Mouse (Mus musculus): ENCODE data around the gene Ptpn13.

Ptpn13 gene

DNA sequence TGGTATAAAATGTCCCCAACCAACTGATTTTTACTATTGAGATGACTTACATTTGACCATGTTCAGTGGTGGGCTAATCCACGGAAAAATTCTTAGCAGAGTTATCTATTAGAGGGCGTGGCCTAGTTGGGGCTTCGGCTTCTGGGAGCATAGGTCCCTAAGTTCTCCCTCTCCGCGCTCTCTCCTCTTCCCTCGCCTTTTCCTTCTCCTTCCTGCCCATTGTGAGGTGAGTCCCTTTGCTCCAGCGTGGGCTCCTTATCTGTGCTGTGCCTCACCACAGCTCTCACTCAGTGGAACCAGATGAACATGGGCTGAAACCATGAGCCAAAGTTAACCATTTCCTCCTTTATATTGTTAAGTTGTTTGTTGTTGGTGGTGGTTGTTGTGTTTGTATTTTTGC, 17.9 kb downstream of the Ptpn13 start:
- ChIA-PET CTCF (no interaction called here), POLR2A (interaction anchor here in 1 of 4 experiments (0.6 kb wide), 1 partner anchor 134 kb away, joined by 3 read pairs; no protein-coding TSS in a partner anchor)

DNA sequence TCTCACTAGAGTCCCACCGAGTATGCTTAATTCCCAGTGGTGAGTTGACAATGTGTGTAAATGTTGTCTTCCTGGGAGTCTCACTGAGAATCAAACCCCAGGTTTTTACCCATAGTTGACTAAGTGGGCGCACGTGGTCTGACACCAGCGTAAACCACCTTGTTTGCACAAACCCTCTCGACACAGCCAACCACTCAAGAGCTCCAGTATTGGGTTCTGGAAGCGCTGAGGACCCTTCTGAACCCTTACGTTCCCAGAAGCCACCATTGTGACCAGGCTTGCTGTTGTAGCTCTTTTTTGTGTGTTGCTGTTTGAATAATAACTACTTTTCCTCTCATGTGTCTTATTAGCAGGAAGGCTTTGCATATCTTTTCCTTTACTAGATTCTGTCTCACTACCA, 20.4 kb downstream of the Ptpn13 start:
- CTCF ChIA-PET, result interaction anchor here in 2 of 4 experiments (0.5 to 1.0 kb wide), 2 partner anchors 150 to 411 kb away, joined by 4 to 13 read pairs; no protein-coding TSS in a partner anchor

DNA sequence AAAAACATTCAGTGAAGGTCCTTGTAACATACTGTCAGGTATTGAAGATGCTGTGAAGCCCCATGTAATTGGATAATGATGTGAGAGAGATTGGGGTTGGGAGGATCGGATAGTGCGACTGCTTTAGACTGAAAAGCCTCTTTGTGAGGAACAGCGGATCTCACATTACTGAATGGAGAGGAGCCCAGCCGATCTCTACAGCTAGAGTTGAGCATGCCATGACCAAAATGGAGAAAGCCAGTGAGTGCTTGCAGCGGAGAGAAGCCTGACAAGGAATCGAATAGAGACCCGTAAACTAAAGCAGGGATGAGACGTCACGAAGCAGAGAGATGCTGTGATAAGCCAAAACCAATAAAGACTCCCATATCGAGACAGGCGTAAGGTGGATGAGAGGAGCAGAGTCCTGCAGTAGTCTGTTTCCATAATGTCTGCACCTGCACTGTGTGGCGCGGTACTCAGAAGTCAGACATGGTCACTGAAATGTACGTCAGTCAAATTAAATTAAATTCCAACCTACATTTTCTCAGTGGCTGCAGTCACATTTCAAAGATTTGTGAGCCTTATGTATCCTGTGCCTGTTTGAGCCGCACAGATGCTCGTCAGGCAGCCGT, 22.9 kb downstream of the Ptpn13 start:
- CTCF ChIA-PET, result no interaction called here
- POLR2A ChIA-PET, result no interaction called here

More for the DNA sequence above, 20.4 kb downstream of the Ptpn13 start:
- POLR2A ChIA-PET, result no interaction called here

DNA sequence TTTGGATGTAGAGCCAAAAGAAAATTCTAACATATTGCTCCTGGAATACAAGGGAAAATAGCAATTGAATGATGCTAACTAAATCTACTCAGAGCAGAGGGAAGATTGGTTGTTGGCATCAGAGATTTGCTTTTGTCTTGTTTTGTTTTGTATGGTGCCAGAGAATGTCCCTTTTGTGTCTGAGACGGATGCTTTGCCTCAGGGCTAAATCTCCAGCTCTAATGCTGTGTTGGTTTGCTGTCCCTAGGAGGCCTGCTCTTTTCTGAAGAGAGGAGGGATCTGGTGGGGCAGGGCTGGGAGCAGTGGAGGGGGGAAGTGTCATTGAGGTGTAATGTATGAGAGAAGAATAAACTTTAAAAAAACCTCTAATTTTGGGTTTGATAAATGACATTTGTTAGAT, 23.5 kb downstream of the Ptpn13 start:
- ChIA-PET CTCF (no interaction called here), POLR2A (interaction anchor here in 1 of 4 experiments (0.6 kb wide), 1 partner anchor 12 kb away, joined by 5 read pairs; no protein-coding TSS in a partner anchor)

DNA sequence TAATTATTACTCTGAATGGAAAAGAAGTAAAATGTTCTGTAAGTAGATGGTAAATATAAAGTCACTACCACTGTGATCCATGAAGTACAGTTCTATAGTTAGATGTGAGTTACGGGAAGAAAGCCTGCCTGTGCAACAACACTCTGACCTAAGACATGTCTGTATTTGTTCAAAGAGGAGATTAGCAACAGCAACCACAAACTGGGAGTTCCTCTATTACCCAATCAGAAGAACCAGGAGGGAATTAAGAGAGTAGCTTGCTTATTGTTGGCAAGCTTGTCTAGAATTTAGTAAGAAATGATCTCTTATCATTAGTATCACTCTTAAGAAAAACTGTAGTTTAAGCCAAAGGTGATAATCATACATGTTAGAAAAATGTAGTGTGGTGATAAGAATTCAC, 25.7 kb downstream of the Ptpn13 start:
- POLR2A ChIA-PET, result no interaction called here
- CTCF ChIA-PET, result no interaction called here

DNA sequence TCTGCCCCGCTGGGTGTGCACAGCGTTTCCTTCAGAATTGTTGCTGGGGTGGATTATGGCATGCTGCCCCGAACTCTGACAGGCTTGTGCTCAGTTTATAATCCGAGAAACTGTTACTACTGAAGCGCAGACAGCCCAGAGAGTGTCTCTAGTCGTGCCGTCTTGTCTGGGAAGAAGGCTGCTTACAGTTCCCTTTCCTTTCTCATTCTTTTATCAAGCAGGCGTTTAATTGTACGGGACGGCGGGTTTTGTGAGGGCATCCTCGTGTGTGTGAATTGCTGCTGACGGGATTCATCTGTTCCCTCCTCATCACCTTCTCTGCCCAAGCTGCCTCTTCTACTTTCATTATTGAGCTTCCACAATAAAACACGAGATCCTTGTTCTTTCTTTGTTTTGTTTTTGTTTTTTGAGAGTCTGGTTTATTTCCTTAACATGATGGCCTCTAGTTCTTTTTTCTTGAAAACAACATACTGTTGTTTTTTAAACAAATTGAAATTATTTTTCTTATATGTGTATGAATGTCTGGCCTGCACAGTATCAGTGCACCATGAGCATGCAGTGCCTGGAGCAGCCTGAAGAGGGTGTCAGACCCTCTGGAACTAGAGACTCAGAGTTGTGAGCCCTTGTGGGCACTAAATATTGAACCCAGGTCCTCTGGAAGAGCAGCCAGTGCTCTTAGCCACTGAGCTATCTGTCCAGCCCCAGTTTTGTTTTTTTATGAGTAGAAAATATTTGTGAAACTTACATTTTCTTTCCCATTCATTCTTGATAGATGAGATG, 28.6 kb downstream of the Ptpn13 start:
- CTCF ChIA-PET, result interaction anchor here in 1 of 4 experiments (0.9 to 1.3 kb wide), 3 partner anchors 133 to 227 kb away, joined by 3 to 5 read pairs (median 3); no protein-coding TSS in a partner anchor
- POLR2A ChIA-PET, result interaction anchor here in 1 of 4 experiments (1.4 kb wide), 1 partner anchor 26 kb away, joined by 3 read pairs; no protein-coding TSS in a partner anchor

DNA sequence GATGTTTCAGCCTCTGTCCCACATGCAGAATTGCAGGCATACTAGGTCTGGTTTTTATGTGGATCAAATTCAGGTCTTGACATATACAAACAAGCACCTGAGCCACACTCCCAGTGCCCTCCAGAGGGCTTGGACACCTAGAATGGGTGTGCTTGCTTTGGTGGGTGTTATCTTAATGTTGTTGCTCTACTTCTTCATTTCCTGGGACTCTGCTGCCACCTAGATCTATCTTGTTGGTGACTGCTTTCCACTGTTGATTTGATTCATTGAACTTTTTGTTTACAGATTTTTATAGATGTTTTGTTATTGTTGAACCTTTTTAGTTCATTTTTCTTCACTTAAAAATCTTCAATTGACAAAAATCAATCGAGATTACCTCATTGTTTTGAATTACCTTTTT, 31.8 kb downstream of the Ptpn13 start:
- ChIA-PET CTCF (no interaction called here), POLR2A (interaction anchor here in 1 of 4 experiments (0.7 kb wide), 1 partner anchor 124 kb away, joined by 3 read pairs; no protein-coding TSS in a partner anchor)

DNA sequence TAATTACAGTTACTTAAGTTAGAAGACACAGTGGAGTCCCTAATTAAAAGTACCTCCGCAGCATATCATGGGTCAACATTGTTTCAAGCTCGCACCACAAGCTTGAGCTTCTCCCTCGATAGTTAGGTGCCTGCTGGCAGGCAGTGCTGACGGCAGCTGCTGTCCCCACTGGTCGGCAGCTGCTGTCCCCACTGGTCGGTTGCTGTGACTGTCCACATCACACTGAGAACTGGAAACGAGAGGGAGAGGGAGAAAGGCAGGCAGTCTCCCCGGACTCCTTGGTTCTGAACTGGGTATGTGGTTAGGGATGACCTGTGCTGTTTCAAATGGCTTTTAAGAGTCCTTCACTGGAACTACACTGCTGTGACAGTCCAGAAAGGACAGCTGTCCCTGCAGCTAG, 33.4 kb downstream of the Ptpn13 start:
- POLR2A ChIA-PET, result no interaction called here
- CTCF ChIA-PET, result no interaction called here

DNA sequence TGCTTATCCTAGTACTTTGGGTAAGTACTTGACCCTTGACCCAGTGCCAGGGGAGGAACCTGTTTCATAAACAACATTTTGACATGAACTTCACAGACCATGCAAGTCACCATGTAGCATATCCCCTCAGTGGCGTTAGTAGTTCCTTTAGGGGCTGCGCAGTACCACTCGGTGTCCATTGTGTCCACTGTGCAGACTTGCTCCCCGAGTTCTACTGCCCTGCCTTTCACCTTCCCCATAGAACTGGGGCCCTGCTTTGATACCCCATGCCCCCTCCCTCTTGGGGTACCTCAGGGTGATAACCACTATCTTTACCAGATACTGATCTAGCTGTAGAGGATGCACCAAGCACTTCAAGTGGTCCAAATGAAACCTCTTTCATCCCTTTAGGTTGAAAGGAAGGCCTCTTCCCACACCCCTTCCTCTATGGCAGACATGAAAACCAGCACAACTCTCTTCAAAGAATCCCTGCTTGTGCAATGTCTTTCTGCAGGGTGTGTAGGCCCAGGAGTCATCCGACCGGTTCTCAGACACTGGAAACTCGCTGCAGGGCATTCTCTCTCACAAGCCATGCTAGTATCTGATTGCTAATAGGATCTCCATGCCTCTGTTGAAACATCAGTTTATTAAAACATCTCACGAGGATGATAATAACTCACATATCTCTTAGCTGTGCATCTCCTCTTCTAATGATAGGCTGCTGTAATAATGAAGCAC, 34.1 kb downstream of the Ptpn13 start:
- ChIA-PET CTCF (no interaction called here), POLR2A (interaction anchor here in 1 of 4 experiments (1.4 kb wide), 1 partner anchor 13 kb away, joined by 3 read pairs; no protein-coding TSS in a partner anchor)

DNA sequence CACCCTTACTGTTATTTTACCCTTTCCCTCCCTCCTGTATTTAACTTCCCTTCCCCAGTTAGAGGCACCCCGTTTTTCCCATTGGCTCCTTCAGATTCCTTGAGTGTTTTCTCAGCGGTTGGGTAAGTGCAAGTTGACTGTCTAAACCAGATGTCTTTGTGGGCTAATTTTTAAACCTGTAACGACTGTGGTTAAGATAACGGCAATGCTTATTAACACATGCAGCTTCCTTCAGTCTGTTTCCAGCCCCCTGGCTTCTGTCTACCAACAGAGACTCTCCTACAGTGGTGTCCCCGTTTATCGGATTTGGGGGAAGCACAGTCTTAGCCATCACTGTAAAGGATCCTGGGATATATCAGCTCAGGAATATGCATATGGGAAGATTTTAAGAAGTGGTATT, 35.9 kb downstream of the Ptpn13 start:
- ChIA-PET POLR2A (interaction anchor here in 1 of 4 experiments (1.4 kb wide), 1 partner anchor 15 kb away, joined by 3 read pairs; no protein-coding TSS in a partner anchor), CTCF (no interaction called here)

DNA sequence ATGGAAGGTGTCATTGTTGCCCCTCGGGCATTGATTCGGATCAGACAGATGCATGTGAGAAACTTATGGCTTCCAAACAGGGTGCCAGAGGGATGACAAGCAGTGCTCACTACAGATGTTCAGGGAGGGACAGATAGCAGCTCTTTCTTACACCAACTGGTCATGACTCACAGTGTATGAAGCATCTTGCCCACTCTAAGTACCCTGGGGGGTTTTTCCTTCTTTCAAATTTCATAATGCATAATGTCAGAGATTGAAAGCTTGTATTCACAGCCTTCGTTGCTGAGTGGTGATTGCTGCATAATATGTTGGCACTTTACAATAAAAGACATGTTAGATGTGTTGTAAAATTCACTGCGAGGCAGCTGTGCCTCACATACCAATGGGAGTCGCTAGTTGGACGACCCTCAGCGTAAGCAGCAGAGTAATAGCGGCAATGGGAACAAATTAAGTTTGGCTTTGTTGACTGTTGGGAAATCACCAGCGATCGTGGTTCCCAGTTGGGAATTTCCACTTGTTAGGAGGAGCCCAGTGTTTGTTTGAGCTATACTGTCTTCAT, 38.7 kb downstream of the Ptpn13 start:
- CTCF ChIA-PET, result no interaction called here
- POLR2A ChIA-PET, result no interaction called here

DNA sequence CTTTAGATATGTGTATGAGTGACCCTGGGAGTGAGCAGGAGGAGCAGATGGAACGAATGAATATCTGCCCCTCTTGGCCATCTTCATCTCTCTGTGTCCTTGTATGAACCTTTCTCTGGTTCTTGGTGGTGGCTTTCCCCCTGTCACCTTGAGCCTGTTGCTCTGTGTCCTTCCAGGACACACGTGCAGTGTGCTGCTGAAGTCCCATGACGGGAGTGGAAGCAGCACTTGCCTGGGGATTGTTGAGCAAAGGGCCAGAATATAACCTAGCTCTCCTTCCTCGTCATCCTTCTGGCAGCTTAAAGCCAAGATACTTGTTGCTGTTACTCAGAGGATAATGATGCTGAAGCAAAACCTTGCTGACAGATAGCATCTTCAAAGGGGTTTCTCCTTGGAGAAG, 39.3 kb downstream of the Ptpn13 start:
- ChIA-PET CTCF (no interaction called here), POLR2A (no interaction called here)

DNA sequence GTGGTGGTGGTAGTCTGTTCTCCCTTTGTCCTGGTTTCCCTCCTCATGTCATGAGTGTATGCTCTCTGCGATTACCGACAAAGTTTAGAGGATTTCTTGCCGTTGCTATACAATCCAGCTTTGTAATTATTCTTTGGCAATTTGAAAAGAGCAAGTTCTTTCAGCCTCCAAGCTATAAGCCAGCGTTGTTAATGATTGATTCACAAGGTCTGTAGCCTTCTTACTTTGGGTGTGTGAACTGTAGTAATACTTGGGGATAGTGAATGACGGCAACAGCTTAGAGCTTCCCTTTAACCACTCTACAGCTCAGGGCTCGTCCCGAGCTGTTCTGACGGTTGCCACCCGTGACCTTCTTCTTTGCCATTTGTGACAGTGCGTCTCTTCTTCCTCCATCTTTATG, 39.8 kb downstream of the Ptpn13 start:
- ChIA-PET CTCF (no interaction called here), POLR2A (no interaction called here)

DNA sequence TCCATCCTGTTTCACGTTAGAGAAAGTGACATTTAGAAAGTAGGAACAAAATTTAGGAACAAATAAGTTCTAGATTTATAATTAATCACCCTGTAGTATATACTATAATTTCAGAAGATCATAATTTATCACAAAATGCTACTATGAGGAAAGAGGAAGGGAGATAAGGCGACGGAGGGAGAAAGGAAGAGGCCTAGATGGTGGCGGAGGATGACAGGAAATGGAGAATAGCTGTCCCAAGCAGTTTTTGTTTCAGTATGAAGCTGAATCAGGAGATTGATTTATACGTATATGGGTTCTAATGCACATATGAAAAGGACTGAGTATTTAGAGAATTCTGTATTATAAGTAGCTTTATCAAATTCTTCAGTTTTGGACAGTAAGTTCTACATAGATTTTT, 47.7 kb downstream of the Ptpn13 start:
- CTCF ChIA-PET, result no interaction called here

DNA sequence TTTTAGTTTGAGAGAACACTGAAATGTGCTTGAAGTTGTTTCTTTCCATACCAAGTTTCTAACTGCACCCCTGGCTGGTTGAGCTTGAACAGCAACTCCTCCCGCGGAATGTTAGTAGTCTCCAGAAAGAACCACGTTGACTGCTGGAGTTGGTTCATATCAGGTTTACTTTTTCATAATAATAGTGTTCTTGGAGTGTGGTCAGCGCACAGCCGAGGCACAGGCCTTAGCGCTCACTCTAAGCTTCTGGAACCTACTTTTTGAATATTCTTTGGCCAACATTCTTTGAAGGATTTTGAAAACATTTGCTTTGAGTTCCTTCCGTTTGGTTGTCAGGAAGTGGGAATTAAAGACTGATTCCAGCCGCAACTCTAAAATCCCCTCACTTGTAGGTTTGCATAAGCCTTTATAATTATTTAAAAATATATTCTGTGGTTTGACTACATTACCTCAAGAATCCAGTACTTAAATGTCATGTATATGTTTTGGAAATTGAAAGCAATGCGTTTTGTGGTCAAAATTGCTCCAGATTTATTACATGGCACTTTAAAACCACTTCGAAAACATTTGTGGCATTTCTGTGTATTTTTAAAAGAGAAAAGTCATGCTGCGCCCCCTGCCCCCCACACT, 48.6 kb downstream of the Ptpn13 start:
- POLR2A ChIA-PET, result no interaction called here
- CTCF ChIA-PET, result no interaction called here

More for the DNA sequence above, 47.7 kb downstream of the Ptpn13 start:
- POLR2A ChIA-PET, result no interaction called here

DNA sequence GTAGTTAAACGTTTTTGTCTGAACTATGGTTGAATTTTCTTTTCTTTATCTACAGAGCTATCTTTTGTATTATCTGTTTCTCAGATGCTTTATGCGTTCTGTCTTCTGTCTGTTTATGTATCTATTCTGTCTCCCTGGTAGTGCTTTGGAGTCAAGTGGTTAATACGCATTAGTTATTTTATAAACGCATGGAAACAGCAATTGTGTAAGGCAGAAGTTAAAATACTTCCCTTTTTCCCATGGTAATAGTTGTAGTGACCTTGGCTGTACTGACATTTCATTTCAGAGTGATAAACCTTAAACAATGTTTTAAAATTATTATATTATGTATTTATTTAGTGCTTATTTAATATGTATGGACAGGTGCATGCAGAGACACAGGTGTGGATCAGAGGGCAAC, 49.3 kb downstream of the Ptpn13 start:
- ChIA-PET POLR2A (no interaction called here), CTCF (no interaction called here)

DNA sequence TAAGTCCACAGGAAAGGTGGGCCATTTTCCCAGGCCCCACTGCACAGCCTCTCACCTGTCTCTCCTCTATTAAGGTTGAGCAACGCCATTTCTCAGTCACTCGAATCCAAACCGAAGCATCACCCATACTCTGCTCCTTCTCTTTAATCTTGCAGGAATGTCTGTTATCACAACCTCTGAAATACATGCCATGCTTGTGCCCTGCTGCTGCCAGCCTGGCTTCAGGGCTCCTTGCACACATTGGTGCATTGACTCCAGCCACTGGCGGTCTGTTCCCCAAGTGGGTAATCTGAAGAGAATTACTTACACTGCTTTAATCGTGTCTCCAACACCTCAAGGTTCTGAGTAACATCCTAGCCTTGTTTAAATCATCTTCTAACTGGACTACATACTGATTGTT, 50.5 kb downstream of the Ptpn13 start:
- ChIA-PET CTCF (no interaction called here), POLR2A (no interaction called here)

DNA sequence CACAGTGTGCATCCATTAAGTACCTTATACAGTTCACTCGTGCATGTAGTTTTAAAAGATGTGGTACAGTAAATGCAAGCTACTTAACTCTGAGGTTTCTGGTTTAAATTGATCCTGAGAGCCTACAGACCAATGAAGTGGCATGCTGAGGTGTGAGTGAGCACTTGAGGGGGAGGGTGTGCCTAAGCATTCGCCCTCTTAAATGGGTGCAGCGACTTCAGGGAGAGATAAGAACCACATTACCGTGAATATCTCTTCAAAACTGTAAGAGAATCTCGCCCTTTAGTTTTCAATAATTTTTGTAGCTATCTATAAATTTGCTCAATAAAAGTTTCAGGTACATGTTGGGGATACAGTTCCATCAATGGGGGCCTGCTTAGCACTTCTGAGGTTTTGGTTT, 54.5 kb downstream of the Ptpn13 start:
- POLR2A ChIA-PET, result interaction anchor here in 1 of 4 experiments (0.8 kb wide), 2 partner anchors 9 to 50 kb away, joined by 3 read pairs; no protein-coding TSS in a partner anchor

DNA sequence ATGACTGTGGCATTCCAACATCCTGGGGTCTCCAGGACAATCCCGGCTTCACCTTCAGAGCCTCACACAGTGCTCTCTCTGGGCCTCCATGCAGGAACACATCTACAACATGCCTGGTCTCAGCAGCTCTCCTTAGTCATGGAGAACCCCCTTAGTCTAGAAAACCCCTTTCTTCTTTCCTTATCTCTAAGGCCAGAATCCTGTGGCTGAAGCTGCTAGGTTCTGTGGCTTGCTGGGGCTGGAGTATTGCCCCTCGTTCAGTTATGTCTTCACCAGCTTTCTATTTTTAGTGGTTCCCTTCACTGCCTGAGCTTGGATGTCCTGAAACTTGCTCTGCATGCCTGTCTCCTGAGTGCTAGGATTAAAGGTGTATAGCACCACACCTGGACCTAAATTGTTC, 56.2 kb downstream of the Ptpn13 start:
- CTCF ChIA-PET, result no interaction called here

More for the DNA sequence above, 54.5 kb downstream of the Ptpn13 start:
- CTCF ChIA-PET, result no interaction called here

DNA sequence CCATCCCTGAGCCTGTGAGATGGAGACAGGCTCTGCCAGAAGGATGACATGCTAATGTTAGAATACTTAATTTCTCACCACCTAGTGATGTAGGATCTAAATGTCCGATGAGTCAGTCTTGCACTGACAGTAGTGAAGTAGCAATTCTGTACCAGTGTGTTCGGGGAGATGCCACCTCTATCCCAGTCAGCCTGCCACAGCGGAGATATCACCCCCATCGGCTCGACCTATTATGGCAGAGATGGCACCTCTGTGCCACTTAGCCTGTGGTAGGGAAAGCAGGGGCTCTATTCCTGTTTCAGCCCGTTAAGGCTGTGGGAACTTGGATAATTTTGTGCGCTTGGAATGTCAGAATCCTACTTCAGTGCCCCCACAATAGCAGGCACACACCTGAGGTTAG, 62.0 kb downstream of the Ptpn13 start:
- ChIA-PET POLR2A (no interaction called here), CTCF (no interaction called here)

More for the DNA sequence above, 56.2 kb downstream of the Ptpn13 start:
- POLR2A ChIA-PET, result interaction anchor here in 1 of 4 experiments (0.6 kb wide), 1 partner anchor 1839 kb away, joined by 3 read pairs; no protein-coding TSS in a partner anchor

Measured in embryonic stem cell, embryonic (primary cell).